8 mouse cellular contexts compared by ENCODE assay signal in the genomic region with DNA sequence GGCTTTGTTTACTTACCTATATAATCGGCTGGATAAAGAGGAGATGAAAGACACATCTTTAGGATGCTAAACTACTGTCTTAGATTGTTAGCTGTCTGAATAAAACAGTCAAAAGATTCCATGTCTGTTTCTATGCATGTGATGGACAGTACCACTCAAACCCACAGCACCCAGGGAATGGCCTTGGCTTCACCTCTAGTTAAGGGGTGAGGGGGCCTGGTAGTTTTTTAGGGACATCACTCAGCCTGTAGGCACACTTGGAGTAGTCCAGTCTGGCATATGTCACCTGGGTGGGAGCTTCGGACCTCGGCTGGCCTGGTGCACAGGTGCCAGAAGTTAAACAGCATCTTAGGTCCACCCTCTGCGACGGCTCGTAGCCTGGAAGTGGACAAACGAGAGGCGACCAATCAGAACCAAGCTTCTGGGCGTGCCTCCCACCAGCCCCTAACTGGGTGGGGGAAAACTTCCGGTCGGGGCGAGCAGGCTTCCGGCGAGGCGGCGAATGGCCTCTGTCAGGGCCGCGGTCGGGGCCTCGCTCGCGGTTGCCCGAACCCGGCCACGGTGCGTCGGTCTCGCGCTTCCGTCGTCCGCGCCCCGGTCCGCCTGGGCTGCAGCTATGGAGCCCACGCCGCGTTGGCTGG. TPM values are rescaled to one million over a fixed set of nuclear protein-coding genes. Genes with fewer than 3 reads are reported as not detected.
DNase-seq lines count a peak whose midpoint lies in the region; ATAC-seq and TF ChIP-seq lines count a peak whose summit lies in the region.

Gene Selenoo, plus strand, starts transcription at position 478 of the 641 bp plus-strand sequence.

- peaks cover 23% of the 10 kb centered on the region for H3K4me1 ChIP-seq in forebrain, embryonic 12.5 days
- peaks cover 10% of the 10 kb centered on the region; the same call in 1 of the 2 replicates for H3K4me1 ChIP-seq in heart, postnatal 0 days (ENCODE audit: control insufficient read depth, insufficient read depth)
- peaks cover 19% of the 10 kb centered on the region for H3K4me1 ChIP-seq in liver, embryonic 16.5 days (ENCODE audit: control insufficient read depth, low read depth, low read length)
- H3K4me1 ChIP-seq in neural tube, embryonic 13.5 days (replicated peaks) = peaks cover 24% of the 10 kb centered on the region
- peaks cover 7% of the 10 kb centered on the region for H3K4me1 ChIP-seq in testis, adult 2 months (ENCODE audit: control insufficient read depth, insufficient read depth, low read length)

- peak within 1 kb of the TSS; percentile 93 for H3K4me2 ChIP-seq in forebrain, embryonic 12.5 days
- H3K4me2 ChIP-seq in heart, postnatal 0 days (ENCODE audit: low read depth, low read length) = peak within 1 kb of the TSS; percentile 95
- peak within 1 kb of the TSS; percentile 94 for H3K4me2 ChIP-seq in liver, embryonic 16.5 days (ENCODE audit: low read depth, low read length)
- peak within 1 kb of the TSS; percentile 88 for H3K4me2 ChIP-seq in neural tube, embryonic 13.5 days

- H3K9me3 ChIP-seq in forebrain, embryonic 12.5 days = no peaks in the 10 kb centered on the region
- H3K9me3 ChIP-seq in heart, postnatal 0 days (replicated peaks; ENCODE audit: control insufficient read depth, low read length) = no peaks in the 10 kb centered on the region
- no peaks in the 10 kb centered on the region for H3K9me3 ChIP-seq in liver, embryonic 16.5 days (replicated peaks; ENCODE audit: control insufficient read depth, low read length)
- no peaks in the 10 kb centered on the region for H3K9me3 ChIP-seq in neural tube, embryonic 13.5 days

- peak within 1 kb of the TSS; percentile 90 for H3K9ac ChIP-seq in forebrain, embryonic 12.5 days
- peak within 1 kb of the TSS; percentile 90 for H3K9ac ChIP-seq in heart, postnatal 0 days (replicated peaks; ENCODE audit: low read depth, low read length)
- peak within 1 kb of the TSS; percentile 95 for H3K9ac ChIP-seq in liver, embryonic 16.5 days (ENCODE audit: low read depth, low read length)
- peak within 1 kb of the TSS; percentile 98 for H3K9ac ChIP-seq in neural tube, embryonic 13.5 days

- WGBS in forebrain, embryonic 12.5 days = 2% methylated on average over 37 of the region's 38 CpGs
- 2% methylated on average over 38 of the region's 38 CpGs for WGBS in heart, postnatal 0 days
- 2% methylated on average over 38 of the region's 38 CpGs for WGBS in liver, embryonic 16.5 days (ENCODE audit: insufficient replicate concordance)
- 3% methylated on average over 38 of the region's 38 CpGs for WGBS in neural tube, embryonic 13.5 days

- H3K27ac ChIP-seq in forebrain, embryonic 12.5 days = peak within 1 kb of the TSS; percentile 70
- peak within 1 kb of the TSS; percentile 86 for H3K27ac ChIP-seq in heart, postnatal 0 days (ENCODE audit: low read depth)
- H3K27ac ChIP-seq in liver, embryonic 16.5 days (ENCODE audit: low read length) = peak within 1 kb of the TSS; percentile 86
- peak within 1 kb of the TSS; percentile 82 for H3K27ac ChIP-seq in neural tube, embryonic 13.5 days (replicated peaks)
- H3K27ac ChIP-seq in testis, adult 2 months (ENCODE audit: control insufficient read depth, insufficient read depth, low read depth, low read length) = peak within 1 kb of the TSS; percentile 52

- peak within 1 kb of the TSS; percentile 87 for H3K4me3 ChIP-seq in forebrain, embryonic 12.5 days (replicated peaks)
- H3K4me3 ChIP-seq in heart, postnatal 0 days (ENCODE audit: low read depth, low read length) = peak within 1 kb of the TSS; percentile 84
- H3K4me3 ChIP-seq in liver, embryonic 16.5 days (ENCODE audit: low read depth, low read length) = peak within 1 kb of the TSS; percentile 90
- H3K4me3 ChIP-seq in neural tube, embryonic 13.5 days = peak within 1 kb of the TSS; percentile 97
- H3K4me3 ChIP-seq in testis, adult 2 months (ENCODE audit: control insufficient read depth, low read depth, low read length) = peak within 1 kb of the TSS; percentile 83

- 0 out of 2 replicates have a peak, but pooled peaks have one; percentile 30 for TF ChIP-seq EP300 in heart, postnatal 0 days (IDR thresholded peaks at IDR 0.05; ENCODE audit: low read depth)

- ATAC-seq in forebrain, embryonic 12.5 days (ENCODE audit: low FRiP score) = peak; percentile 96
- peak; percentile 96 for ATAC-seq in heart, postnatal 0 days (ENCODE audit: insufficient read depth, low read depth)
- peak; percentile 92 for ATAC-seq in liver, embryonic 16.5 days (ENCODE audit: low read depth)
- ATAC-seq in neural tube, embryonic 13.5 days (ENCODE audit: low read depth) = peak; percentile 91

- peak; percentile 50 to 54 for DNase-seq in CD8-positive naive resting alpha-beta T cell, adult 2 months (ENCODE audit: low read depth in 2 of 2, low spot score in 2 of 2)
- peak; percentile 81 for DNase-seq in c-Kit-positive CD71-positive TER-119-negative erythroid progenitor cells, embryonic 14.5 days (ENCODE audit: low read depth)
- DNase-seq in heart, postnatal 0 days (ENCODE audit: low spot score) = peak; percentile 88
- peak; percentile 92 to 96 for DNase-seq in kidney, postnatal 4 days

- peaks cover 46% of the 10 kb centered on the region for H3K36me3 ChIP-seq in forebrain, embryonic 12.5 days (replicated peaks)
- peaks cover 48% of the 10 kb centered on the region for H3K36me3 ChIP-seq in heart, postnatal 0 days (replicated peaks; ENCODE audit: control insufficient read depth, insufficient read depth, low read length)
- peaks cover 4% of the 10 kb centered on the region; the same call in 1 of the 2 replicates for H3K36me3 ChIP-seq in liver, embryonic 16.5 days (ENCODE audit: control insufficient read depth, insufficient read depth)
- H3K36me3 ChIP-seq in neural tube, embryonic 13.5 days = peaks cover 62% of the 10 kb centered on the region
- no peaks in the 10 kb centered on the region for H3K36me3 ChIP-seq in testis, adult 2 months (ENCODE audit: control insufficient read depth, insufficient read depth, low read length)

- no peak for TF ChIP-seq CTCF in heart, postnatal 0 days (IDR thresholded peaks at IDR 0.05; ENCODE audit: low read depth)
- no peak for TF ChIP-seq CTCF in testis, adult 2 months (IDR thresholded peaks at IDR 0.05; ENCODE audit: control insufficient read depth, insufficient read depth, insufficient replicate concordance, low read depth, low read length)

- TF ChIP-seq POLR2A in testis, adult 2 months (IDR thresholded peaks at IDR 0.05; ENCODE audit: control insufficient read depth, low read depth, low read length) = peak; percentile 84

- H3K27me3 ChIP-seq in forebrain, embryonic 12.5 days = no peaks in the 10 kb centered on the region
- H3K27me3 ChIP-seq in heart, postnatal 0 days (ENCODE audit: control insufficient read depth, insufficient read depth, low read length) = no peaks in the 10 kb centered on the region
- no peaks in the 10 kb centered on the region for H3K27me3 ChIP-seq in liver, embryonic 16.5 days (ENCODE audit: control insufficient read depth, insufficient read depth, low read depth, low read length)
- no peaks in the 10 kb centered on the region for H3K27me3 ChIP-seq in neural tube, embryonic 13.5 days
- no peaks in the 10 kb centered on the region for H3K27me3 ChIP-seq in testis, adult 2 months (ENCODE audit: control insufficient read depth, insufficient read depth, low read length)

RNA-seq across cellular contexts. Expression of gene Selenoo, which starts in this region (rescaled TPM):
- 23.1 and 24.4 TPM in 2 replicates for polyA plus RNA-seq in forebrain, embryonic 12.5 days (2016; fragmentation: Nextera tagmentation; extraction: Ambion mirVana)
- total RNA-seq in heart, postnatal 0 days (2014; rRNA removed; ENCODE audit: low replicate concordance) = 35.4 and 39.1 TPM in 2 replicates
- polyA plus RNA-seq in heart, postnatal 0 days (2015; fragmentation: Nextera tagmentation; extraction: Ambion mirVana) = 10.3 and 11.3 TPM in 2 replicates
- polyA plus RNA-seq in liver, embryonic 16.5 days (2015; fragmentation: Nextera tagmentation; extraction: Ambion mirVana) = 7.8 and 9.1 TPM in 2 replicates
- polyA plus RNA-seq in neural tube, embryonic 13.5 days (2015; fragmentation: Nextera tagmentation; extraction: Ambion mirVana) = 21.0 and 21.9 TPM in 2 replicates
- polyA plus RNA-seq in testis, adult 2 months (2012; rRNA removed) = 10.5 and 10.7 TPM in 2 replicates

Comparison
In these comparisons a context has a peak if more than half of its experiments do, and no peak if none do; other contexts are left out.
1. Peak in every context shown above with its lines: DNase-seq, ATAC-seq, H3K4me3 ChIP-seq and H3K27ac ChIP-seq.